Mouse (Mus musculus) liver, embryonic 11.5 days (tissue): Measurements from ENCODE around the gene Ccdc121. TPM values are rescaled to one million over a fixed set of nuclear protein-coding genes. Genes with fewer than 3 reads are reported as not detected.

Source experiments
- ATAC-seq: fragments of 200-750 bp; cut with Nextera tagmentation; replicated peaks from 2 replicates; pipeline ENCODE4 v1.8.0; 2017; ENCODE audit warnings: moderate number of reproducible peaks, mild to moderate bottlenecking, moderate TSS enrichment, moderate library complexity; ENCODE audit not compliant: low FRiP score
- DNase-seq: peaks from one replicate; pipeline ENCODE4 v3.0.0-alpha.2; 2017; ENCODE audit warnings: low spot score
- H3K27ac ChIP-seq: fragments of 300-500 bp; sonication (generic); 2 replicates; pipeline ENCODE4 v1.5.1; 2014; ENCODE audit warnings: mild to moderate bottlenecking, low read depth, low read length, control low read depth
- H3K27me3 ChIP-seq: fragments of 300-500 bp; sonication (generic); replicated peaks from 2 replicates; pipeline ENCODE4 v1.6.1; 2014; ENCODE audit warnings: low read length, mixed read lengths; ENCODE audit not compliant: control insufficient read depth, insufficient read depth
- H3K36me3 ChIP-seq: fragments of 300-500 bp; sonication (generic); 2 replicates; pipeline ENCODE4 v1.6.1; 2014; ENCODE audit warnings: mild to moderate bottlenecking, low read length, moderate library complexity, mixed read lengths; ENCODE audit not compliant: control insufficient read depth, insufficient read depth
- H3K4me1 ChIP-seq: fragments of 300-500 bp; sonication (generic); replicated peaks from 2 replicates; pipeline ENCODE4 v1.6.1; 2014; ENCODE audit warnings: low read length, mixed read lengths; ENCODE audit not compliant: control insufficient read depth, insufficient read depth
- H3K4me2 ChIP-seq: fragments of 300-500 bp; sonication (generic); 2 replicates; pipeline ENCODE4 v1.6.1; 2014; ENCODE audit warnings: mild to moderate bottlenecking, control low read depth, moderate library complexity
- H3K4me3 ChIP-seq: fragments of 300-500 bp; sonication (generic); 2 replicates; pipeline ENCODE4 v1.5.1; 2014; ENCODE audit warnings: low read depth, low read length, control low read depth
- H3K9ac ChIP-seq: fragments of 300-500 bp; sonication (generic); 2 replicates; pipeline ENCODE4 v1.6.1; 2014; ENCODE audit warnings: low read depth, low read length, control low read depth
- H3K9me3 ChIP-seq: fragments of 300-500 bp; sonication (generic); 2 replicates; pipeline ENCODE4 v1.6.1; 2016; ENCODE audit warnings: low read length, inconsistent platforms, mixed read lengths; ENCODE audit not compliant: control insufficient read depth
- WGBS: fragments of 180-500 bp; shearing (Covaris S2); extraction: QIAGEN DNeasy Blood & Tissue Kit; methylation state at CpG from one replicate; pipeline ENCODE4 v1.1.7; 2014; 5-methylcytosine and 5-hydroxymethylcytosine counted together
- polyA plus RNA-seq: library from polyadenylated mRNA; unstranded; fragments of >200 nt; fragmentation: Nextera tagmentation; extraction: Ambion mirVana; gene quantifications from 2 replicates; pipeline ENCODE4 v1.2.1, GENCODE M21; 2014

Ccdc121 gene
- polyA plus RNA-seq, 1 experiment from 2014 or later = not detected

DNA sequence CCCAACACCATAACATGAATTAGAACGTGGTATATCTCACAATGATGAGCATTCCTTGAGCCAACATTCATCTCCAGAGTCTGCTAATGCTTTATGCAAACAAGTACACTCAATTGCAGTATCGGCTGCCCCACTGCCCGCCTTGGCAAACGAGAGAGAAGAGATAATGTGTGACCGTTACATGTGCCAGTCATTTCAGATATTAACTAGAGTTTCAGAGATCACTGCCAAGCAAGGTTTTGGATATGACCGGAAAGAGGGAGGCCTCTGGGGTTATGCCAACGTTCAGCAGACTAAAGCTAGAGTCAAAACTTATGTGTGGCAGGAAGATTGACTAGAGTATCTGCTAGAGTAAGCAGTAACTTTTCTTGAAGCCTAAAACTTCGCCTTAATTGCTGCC is 35.1 kb downstream of the Ccdc121 start:
- no peak for DNase-seq
- no peak overlapping the region for H3K9ac ChIP-seq
- no peaks in the 10 kb centered on the region for H3K4me1 ChIP-seq
- WGBS = 70% methylated on average over 8 of the region's 8 CpGs
- ATAC-seq = no peak
- H3K27me3 ChIP-seq = no peaks in the 10 kb centered on the region
- no peak overlapping the region for H3K4me3 ChIP-seq
- H3K36me3 ChIP-seq = no peaks in the 10 kb centered on the region
- H3K27ac ChIP-seq = no peak overlapping the region
- H3K9me3 ChIP-seq = peaks cover 2% of the 10 kb centered on the region; the same call in 1 of the 2 replicates
- no peak overlapping the region for H3K4me2 ChIP-seq

DNA sequence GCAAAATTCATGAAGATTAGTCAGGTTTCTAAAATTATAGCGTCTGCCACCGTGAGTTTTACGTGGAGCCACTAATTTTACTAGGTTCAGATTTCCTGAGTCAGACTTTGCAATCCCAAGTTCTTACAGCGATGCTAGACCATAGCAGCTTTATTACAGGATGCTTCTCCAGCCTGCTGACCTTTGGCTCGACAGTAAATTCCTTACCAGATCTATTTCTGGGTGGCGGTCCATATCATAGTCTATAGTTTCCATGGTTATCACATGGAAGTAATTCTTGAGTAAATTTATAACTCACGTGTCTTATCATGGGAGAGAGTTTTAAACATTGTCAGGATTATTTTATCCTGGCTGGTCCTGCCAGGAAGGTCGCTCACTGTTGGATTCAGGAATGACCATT is 41.8 kb downstream of the Ccdc121 start:
- 72% methylated on average over 8 of the region's 8 CpGs for WGBS
- ATAC-seq (no peak), DNase-seq (no peak)
- H3K9me3 ChIP-seq = peaks cover 2% of the 10 kb centered on the region; the same call in 1 of the 2 replicates
- H3K27ac ChIP-seq = no peak overlapping the region
- no peaks in the 10 kb centered on the region for H3K36me3 ChIP-seq
- H3K27me3 ChIP-seq = no peaks in the 10 kb centered on the region
- H3K4me3 ChIP-seq = no peak overlapping the region
- H3K4me1 ChIP-seq = peaks cover 10% of the 10 kb centered on the region
- H3K9ac ChIP-seq = no peak overlapping the region
- H3K4me2 ChIP-seq = no peak overlapping the region

DNA sequence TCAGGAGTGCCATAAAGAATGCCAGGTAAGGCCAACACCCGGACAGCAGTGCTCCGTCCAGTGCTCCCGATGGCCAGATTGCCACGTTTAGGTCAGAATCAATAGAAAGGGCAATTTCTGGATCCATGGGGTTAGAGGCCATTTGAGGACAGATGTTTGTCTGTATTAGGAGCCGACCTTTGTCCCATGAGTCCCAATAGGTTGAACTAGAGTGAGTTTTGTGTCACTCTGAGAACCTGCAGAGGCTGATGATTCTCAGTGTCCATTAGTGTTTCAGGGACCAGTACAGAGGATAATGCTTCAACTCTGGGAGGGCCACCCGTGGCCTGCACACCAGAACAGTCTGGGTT is 44.0 kb downstream of the Ccdc121 start:
- no peak overlapping the region for H3K27ac ChIP-seq
- DNase-seq = no peak
- peaks cover 10% of the 10 kb centered on the region for H3K4me1 ChIP-seq
- H3K4me3 ChIP-seq = no peak overlapping the region
- WGBS = 79% methylated on average over 6 of the region's 6 CpGs
- H3K27me3 ChIP-seq = no peaks in the 10 kb centered on the region
- peaks cover 2% of the 10 kb centered on the region; the same call in 1 of the 2 replicates for H3K9me3 ChIP-seq
- H3K4me2 ChIP-seq = no peak overlapping the region
- H3K9ac ChIP-seq = no peak overlapping the region
- no peak for ATAC-seq
- no peaks in the 10 kb centered on the region for H3K36me3 ChIP-seq

GRCm38 (mm10) chr1:181466601-181467320 is 44.5 kb downstream of the Ccdc121 start:
- H3K9me3 ChIP-seq = peaks cover 2% of the 10 kb centered on the region; the same call in 1 of the 2 replicates

DNA sequence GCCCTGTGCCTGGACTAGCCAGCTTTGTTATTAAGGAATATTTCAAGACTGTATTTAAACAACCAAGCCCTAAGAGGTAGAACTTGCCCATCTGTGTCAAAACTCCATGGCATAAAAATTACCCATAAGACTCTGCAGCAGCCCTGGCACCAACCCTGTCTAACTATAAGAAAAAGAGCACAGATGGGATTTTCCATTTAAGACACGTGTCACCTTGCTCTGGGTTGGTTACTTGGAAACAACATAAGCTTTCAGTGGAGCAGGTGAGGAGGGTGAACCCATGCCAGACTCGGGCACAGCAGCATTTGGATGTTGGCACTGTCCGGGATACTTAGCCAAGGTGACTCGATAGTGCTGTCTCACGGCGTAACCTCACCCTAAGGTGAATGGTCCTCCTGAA is 45.2 kb downstream of the Ccdc121 start:
- H3K9me3 ChIP-seq = no peaks in the 10 kb centered on the region
- no peak overlapping the region for H3K4me3 ChIP-seq
- H3K4me1 ChIP-seq = peaks cover 10% of the 10 kb centered on the region
- 86% methylated on average over 6 of the region's 6 CpGs for WGBS
- H3K27me3 ChIP-seq = no peaks in the 10 kb centered on the region
- H3K4me2 ChIP-seq = no peak overlapping the region
- H3K36me3 ChIP-seq = no peaks in the 10 kb centered on the region
- no peak overlapping the region for H3K9ac ChIP-seq
- ATAC-seq = no peak
- no peak overlapping the region for H3K27ac ChIP-seq
- no peak for DNase-seq

More at GRCm38 (mm10) chr1:181466601-181467320, 44.5 kb downstream of the Ccdc121 start:
- no peaks in the 10 kb centered on the region for H3K27me3 ChIP-seq
- 55% methylated on average over 17 of the region's 17 CpGs for WGBS
- peak; percentile 37 for DNase-seq
- H3K27ac ChIP-seq = no peak overlapping the region
- H3K9ac ChIP-seq = no peak overlapping the region
- peak overlapping the region; percentile 33 for H3K4me2 ChIP-seq
- H3K4me3 ChIP-seq = no peak overlapping the region
- peaks cover 10% of the 10 kb centered on the region for H3K4me1 ChIP-seq
- no peaks in the 10 kb centered on the region for H3K36me3 ChIP-seq
- ATAC-seq = no peak

DNA sequence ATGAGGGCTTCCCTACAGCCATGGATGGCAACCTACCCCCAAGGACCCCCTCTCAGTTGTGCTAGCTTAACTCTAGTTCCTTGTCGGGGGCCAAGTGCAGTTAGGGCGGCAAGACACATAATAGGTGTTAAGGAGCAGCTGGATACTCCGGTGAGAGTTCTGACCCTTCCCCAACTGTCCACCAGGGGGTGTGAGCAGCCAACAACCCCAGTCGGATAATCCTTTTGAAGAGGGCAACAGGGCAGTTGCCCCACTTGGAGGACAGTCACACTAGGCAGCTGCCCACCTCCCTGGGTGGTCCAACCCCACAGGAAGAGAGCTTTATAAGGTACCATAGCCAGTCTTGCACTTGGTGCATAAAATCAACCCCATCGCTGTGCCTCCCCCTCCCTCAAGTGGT is 46.2 kb downstream of the Ccdc121 start:
- Histone ChIP-seq H3K9ac (no peak overlapping the region), H3K27me3 (no peaks in the 10 kb centered on the region), H3K4me1 (peaks cover 10% of the 10 kb centered on the region), H3K4me3 (no peak overlapping the region), H3K9me3 (no peaks in the 10 kb centered on the region), H3K36me3 (no peaks in the 10 kb centered on the region), H3K27ac (no peak overlapping the region), H3K4me2 (no peak overlapping the region)
- peak; percentile 43 for DNase-seq
- whole genome bisulfite sequencing = 44% methylated on average over 5 of the region's 5 CpGs
- no peak for ATAC-seq

- 76% methylated on average over 6 of the region's 6 CpGs for WGBS
Observed at GRCm38 (mm10) chr1:181462906-181463179, 48.4 kb downstream of the Ccdc121 start.

GRCm38 (mm10) chr1:181462051-181462905 is 49.0 kb downstream of the Ccdc121 start:
- ATAC-seq (no peak), DNase-seq (no peak)
- WGBS = 55% methylated on average over 8 of the region's 8 CpGs
- no peak overlapping the region for H3K9ac ChIP-seq
- no peaks in the 10 kb centered on the region for H3K27me3 ChIP-seq
- no peak overlapping the region for H3K4me3 ChIP-seq
- H3K27ac ChIP-seq = no peak overlapping the region
- peaks cover 7% of the 10 kb centered on the region for H3K4me1 ChIP-seq
- no peaks in the 10 kb centered on the region for H3K36me3 ChIP-seq
- H3K4me2 ChIP-seq = no peak overlapping the region
- no peaks in the 10 kb centered on the region for H3K9me3 ChIP-seq

More at GRCm38 (mm10) chr1:181462906-181463179, 48.4 kb downstream of the Ccdc121 start:
- no peak overlapping the region for H3K4me2 ChIP-seq
- no peak overlapping the region for H3K27ac ChIP-seq
- H3K36me3 ChIP-seq = no peaks in the 10 kb centered on the region
- H3K9me3 ChIP-seq = no peaks in the 10 kb centered on the region
- peaks cover 10% of the 10 kb centered on the region for H3K4me1 ChIP-seq
- H3K9ac ChIP-seq = no peak overlapping the region
- ATAC-seq = no peak
- no peaks in the 10 kb centered on the region for H3K27me3 ChIP-seq
- no peak overlapping the region for H3K4me3 ChIP-seq
- no peak for DNase-seq

DNA sequence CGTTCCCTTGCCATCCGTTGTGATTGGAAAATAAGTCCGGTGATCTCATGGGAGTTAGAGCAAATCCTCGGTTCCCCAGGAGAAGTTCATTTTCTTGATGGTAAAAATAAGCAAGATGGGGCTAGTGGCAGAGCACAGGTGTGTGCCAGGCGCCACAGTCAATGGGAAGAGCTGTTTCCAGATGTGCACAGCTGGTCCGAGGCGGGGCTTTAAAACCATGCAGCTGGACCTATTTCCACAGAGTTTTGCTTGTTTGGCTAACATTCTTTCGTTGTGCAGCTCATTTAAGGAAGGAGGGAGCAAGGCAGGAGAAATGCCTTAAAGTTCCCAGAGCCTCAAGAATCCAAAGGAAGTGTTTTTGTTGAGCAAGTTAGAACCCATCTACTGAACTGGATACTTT is 49.8 kb downstream of the Ccdc121 start:
- peaks cover under 1% of the 10 kb centered on the region for H3K4me1 ChIP-seq
- no peak overlapping the region for H3K27ac ChIP-seq
- H3K9ac ChIP-seq = no peak overlapping the region
- H3K4me3 ChIP-seq = no peak overlapping the region
- DNase-seq (no peak), ATAC-seq (no peak)
- H3K4me2 ChIP-seq = no peak overlapping the region
- no peaks in the 10 kb centered on the region for H3K27me3 ChIP-seq
- 80% methylated on average over 8 of the region's 8 CpGs for WGBS
- H3K9me3 ChIP-seq = no peaks in the 10 kb centered on the region
- H3K36me3 ChIP-seq = no peaks in the 10 kb centered on the region
